Mouse (Mus musculus) megakaryocyte-erythroid progenitor cell, adult 5-6 weeks (primary cell): ENCODE results near the gene Zfp931. TPM values are rescaled to one million over a fixed set of nuclear protein-coding genes. Genes with fewer than 3 reads are reported as not detected.
"Not testable (repeated sequence)": the region's sequence is repeated elsewhere in the genome, so short reads cannot be mapped to it uniquely, and the experiment has no call there.

Experiments
- ATAC-seq: replicated peaks from 2 replicates; pipeline ENCODE4 v1.8.0; 2016; ENCODE audit warnings: mild to moderate bottlenecking, inconsistent platforms; ENCODE audit not compliant: severe bottlenecking, poor library complexity, low FRiP score, low TSS enrichment
- total RNA-seq, 2 experiments: library from RNA; stranded (forward) in 1 of 2; stranded (reverse) in 1 of 2; fragments of 200-1000, 215-1000 nt in 1 of 2; fragments of >200 nt in 1 of 2; fragmentation: Nextera tagmentation in 1 of 2; gene quantifications; 2 replicates each; pipeline ENCODE4 v1.2.3; 2014 to 2017

Gene Zfp931
- total RNA-seq (2014; fragmentation: Nextera tagmentation) (20.4 and 23.3 TPM in 2 replicates), total RNA-seq (2017) (5.2 and 20.5 TPM in 2 replicates)

DNA sequence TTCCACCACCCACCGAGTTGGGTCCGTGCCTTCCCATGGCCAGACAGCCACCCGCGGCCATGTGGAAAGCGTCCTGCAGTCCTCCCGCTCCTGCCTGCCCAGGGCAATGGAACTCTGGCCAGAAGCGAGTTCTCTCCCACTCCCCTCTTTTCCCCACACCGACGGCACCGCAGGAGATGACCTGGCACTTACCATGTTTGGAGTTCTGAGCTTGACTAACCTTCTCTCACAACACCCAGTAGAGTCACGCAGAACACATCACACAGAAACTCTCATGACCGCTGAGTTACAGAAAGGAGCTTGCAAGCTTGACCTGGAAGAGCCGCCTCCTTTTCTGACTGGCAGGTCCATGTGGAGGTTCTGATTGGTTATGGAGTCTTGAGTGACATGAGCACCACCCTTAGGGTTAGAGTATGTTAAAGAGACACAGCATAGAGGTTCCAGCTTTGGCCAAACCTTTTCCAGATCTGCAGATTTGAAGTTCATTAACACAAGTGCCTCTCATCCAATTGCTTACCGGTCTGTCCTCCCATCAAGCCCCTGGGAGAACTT is at the start of gene Zfp931:
Gene Zfp931 (minus strand): TSS at position 311 of the 552 bp plus-strand sequence.
- 0 out of 2 replicates have a peak, but pooled peaks have one; percentile 63 for ATAC-seq

DNA sequence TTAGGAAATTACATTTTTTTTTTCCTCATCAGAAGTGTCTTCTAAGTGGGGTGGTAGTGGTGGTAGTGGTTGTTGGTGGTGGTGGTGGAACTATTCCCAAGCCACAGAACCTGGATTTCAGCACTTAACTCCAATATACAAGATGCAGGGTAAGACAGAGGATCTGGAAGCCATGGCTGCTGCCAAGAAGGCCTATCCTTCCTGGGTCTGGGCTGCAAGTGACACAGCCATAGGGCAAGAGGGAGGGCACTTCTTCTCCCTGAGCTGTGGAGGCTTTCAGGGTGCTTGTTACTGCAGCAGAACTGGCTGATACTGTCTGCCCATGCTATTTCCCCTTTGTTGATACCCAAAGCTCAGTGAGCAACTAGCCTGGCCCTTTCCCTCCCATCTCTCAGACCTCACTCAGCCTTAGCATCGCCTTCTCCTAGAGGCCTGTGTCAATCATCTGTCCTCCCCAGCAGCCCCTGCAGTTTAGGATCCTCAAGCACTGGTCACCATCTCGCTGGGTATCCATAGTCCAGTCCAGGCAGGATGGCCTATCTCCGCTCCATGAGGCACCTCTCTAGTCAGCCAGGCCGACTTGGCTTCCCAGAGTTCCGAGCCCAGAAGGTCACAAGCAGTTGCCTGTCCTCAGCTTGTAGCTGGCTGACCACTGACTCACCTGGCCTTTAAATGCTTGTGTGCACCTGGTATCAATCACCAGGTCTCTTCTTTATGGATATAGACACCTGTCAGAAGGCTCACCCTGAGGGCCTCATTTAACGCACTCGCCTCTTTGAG is 48.0 kb upstream of the Zfp931 start:
- no peak for ATAC-seq

DNA sequence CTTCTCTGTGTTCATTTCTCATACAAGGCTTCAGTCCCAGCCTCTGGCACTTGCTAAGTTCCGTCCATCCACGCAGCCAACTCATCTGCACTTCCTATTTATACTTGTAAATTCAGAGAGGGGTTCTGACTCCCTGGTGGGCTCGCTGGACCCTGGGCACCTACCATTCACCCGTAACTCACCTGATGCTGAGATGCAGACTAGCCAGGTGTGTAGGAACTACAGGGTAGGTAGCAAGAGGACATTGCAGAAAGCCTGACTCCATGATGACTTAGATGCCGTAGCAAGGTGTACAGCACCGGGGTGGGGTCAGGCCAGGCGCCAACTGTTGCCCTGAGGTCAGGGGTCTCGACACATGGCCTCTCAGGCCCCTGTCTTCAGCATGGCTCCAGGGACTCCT is 47.2 kb upstream of the Zfp931 start:
- no peak for ATAC-seq

DNA sequence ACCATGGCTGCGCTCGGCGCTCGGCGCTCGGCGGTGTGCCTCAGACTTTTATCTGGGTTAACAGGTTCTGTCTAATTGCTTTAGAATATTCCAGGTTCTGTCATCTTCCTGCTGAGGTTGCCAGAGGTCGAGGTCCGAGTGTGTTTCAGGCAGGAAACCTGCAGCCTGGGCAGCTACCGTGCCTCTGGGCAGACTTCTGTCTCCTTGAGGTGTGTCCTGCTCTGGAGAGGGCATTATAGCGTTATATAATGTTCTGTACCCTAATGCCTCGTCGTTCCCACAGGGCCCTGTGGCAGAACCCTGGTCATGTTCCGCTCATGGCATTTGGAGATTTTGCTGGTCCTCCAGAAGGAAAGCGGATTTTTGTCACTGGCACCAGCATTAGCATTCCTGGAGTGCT is 45.2 kb upstream of the Zfp931 start:
- no peak for ATAC-seq

DNA sequence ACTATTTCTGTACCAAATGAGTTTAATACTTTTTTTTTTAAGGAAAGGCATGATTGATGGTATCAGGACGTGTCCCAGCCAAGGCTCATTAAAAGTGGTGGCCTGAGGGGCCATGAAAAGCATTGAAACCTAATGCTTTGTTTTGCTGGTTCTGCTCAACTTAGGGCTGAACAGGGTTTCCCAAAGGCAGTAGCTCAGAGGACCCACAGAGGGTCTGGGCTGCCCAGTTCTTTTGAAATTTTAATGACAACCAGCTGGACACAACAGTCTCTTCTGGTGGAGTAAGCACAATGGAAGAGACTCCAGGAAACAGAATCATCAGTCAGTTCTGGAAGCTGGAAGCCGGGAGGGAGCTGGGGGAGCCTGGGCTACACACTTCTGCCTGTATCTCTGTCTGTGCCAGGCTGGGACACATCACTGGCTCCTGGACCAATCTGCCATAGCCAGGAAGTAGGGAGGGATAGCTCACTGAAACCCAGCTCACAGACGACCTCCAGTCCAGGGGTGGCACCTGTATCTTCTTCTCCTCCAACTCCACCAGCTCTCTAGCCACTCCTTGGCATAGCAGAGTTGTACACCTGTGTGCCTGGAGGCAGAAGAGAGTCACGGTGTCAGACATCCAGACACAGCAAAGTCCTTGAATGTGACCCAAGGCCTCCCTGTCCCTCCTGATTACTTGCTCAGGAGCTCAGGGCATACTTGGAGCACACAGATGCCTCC is 43.8 kb upstream of the Zfp931 start:
- no peak for ATAC-seq

DNA sequence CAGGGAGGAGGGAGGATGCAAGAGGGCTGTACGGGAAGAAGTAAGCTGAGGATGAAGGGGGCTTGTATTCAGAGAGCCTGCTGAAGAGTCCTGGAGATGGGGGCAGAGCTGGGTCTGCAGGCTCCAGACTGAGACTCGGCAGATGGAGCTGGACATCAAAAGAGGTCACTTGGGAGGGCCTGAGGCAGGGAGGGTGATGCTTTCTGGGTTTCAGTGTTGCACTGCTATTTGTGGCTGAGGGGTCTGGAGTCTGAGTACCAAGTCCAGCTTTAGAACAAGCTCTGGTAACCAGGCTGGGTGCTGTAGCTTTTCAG is 43.1 kb upstream of the Zfp931 start:
- no peak for ATAC-seq

DNA sequence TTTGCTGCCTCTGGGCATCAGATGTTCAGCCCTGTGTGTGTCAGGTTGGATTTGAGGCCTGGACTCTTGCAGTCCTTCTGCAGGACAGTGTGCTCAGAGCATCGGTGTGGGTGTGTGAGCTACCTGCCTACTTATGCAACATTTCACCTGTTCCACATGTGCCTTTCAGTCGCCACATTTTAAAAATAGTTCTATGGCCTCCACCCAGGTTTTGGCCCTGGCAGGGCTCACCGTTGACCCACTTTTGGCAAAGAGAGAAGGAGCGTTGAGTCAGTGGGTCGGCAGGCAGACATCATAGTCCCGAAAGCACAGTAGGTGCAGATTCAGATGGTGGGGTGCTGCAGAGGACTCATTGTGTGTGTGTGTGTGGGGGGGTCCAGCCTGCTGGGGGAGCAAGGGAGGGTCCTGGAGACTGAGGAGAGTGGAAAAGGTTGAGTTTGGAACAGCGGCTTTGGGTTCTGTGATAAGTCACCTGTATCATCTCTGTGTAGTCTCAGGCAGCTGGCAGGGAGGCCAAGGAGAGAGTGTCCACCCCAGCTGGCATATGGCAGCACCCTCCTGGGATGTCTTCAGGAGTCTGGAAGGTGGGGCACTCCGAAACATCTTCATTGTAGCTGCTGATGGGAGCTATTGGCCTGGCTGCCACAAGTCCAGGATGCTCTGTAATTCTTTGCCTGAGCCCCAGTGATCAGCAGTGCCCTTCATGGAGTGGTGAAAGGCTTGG is 42.5 kb upstream of the Zfp931 start:
- no peak for ATAC-seq

DNA sequence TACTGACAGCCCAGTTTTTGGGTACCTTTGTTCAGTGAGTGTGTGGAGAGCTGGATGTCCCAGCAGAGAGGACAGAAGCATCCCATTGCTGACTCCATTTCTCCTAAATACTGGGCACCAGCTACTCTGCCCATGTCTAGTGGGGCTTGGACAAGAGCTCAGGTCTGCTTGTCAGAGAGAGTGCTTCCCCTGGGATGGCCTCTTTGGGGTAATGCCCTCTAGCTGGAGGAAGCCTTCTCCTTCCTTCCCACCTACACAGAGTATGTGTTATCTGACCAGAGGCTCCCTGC is 42.0 kb upstream of the Zfp931 start:
- no peak for ATAC-seq

DNA sequence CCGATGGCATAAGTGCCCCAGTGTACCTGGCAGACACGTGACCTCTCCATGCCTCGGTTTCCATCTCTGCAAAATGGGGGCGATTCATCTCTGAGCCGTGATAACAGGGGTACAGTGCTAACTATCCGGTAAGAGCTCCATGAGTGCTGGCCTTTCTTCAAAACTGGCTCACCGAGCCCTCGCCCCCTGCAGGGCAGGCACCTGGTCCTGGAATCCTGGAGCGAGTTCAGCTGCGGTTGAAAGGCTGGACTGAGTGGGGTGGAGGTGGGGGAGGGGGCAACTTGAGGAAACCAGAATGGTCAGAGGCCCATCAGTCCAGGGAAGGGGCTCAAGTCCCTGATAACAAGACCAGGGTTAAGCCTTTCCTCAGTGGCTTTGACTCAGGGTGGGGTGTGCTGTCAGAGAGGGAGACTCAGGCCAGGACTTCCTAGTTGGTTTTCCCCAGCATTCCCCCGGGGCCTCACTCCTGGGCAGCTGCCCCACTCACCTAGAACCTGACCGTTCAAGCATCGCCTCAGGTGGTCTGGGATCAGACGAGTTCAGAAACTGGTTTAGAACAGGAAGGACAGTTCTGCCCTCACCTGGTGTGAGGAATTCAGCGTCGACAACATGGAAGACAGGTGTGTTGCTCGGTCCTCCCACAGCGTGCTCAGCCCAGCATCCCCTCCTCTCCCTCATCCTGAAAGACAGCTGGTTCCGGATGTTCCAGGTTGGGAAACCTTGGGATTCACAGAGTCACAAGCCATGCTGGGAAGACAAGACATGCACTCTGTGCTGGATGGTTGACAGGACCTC is 41.5 kb upstream of the Zfp931 start:
- no peak for ATAC-seq

DNA sequence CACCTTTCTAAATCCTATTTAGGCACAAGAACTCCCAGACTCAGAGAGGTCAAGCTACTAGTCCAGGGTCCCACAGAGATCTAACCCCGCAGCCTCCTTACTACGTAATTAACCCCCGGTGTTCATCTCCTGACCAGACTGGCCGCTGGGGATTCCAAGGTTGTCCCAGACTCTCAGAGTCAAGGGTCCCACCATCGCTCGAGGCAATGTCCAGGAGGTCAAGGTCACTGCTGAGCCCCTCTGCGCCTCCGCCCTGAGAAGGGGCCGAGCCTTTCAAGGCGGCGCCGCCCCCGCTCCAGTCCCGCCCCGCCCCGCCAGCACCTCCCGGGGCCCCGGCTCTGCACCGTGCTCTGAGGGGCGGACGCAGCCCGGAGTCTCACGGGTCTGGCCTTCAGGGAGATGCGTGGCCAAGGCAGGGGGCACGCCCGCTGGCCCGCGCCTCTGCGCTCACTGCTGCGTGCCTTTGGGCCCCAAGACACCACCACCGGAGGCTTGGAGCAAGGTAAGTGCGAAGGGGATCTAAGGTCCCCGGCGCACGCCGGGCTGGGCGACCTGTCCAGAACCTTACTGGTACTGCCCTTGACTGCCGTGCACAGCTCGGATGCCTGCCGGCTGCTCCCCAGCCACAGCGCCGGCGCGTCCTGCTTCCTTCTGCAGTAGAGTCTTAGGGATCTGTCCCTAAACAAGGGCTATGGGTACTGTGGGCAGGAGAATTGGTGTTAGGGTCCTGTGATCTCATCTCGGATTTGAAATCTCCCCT is 40.7 kb upstream of the Zfp931 start, which contains the start of gene Phactr3:
Gene Phactr3 (plus strand): TSS at position 175 of the 760 bp plus-strand sequence.
- no peak for ATAC-seq

DNA sequence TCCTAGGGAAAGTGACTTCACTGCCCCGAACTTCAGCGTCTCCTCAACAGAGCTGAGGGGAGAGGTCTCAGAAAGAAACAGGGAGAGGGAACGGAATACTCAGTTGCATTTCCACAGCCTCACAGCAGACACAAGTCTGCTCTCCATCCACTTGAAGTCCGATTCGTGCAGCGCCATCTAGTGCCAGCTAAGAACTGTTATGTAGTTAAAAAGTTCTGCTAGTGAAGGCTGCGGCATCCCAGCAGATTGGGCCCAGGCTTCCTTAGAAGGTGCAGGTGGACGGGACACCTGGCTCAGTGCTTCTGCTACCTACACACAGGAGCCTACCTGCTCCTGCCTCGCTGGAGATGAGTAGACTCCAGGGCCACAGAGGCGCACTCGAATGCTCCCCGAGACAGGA is 39.7 kb upstream of the Zfp931 start:
- ATAC-seq, result peak; percentile 51

DNA sequence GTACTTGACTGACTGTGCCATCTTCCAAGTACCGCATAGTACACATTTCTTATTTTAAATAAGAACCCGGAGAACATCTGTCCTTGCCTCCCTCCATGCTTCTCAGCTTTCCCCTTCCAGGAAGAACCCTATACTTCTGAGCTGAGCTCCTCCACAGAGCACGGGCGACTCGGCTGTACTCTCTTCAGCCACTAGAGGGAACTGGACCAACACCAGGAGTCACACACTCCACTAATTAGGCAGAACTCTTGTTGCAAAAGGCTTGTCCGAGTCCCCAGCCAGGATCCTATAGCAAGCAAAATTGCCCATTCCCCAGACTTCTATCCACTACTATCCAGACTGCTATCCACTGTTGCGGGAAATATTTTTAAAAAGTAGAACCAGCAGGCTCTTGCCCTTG is 23.7 kb upstream of the Zfp931 start:
- peak; percentile 87 for ATAC-seq

DNA sequence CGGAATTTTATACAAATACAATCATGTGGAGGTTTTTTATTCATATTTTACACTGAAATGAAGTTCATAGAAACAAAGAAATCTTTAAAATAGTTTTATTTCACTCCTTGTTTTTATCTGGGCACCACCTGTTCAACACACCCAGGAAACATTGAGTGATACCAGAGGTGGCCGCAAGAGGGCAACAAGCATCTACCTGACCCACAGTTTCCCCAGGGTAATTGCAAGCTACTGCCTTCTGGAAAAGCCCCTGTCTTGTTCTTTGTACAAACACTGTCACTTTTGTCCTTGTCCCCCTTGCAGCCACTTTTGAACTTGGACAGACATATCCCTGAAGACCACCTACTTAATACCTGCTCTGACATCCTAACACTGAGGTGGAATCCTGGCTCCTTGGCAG is 19.7 kb upstream of the Zfp931 start:
- peak; percentile 94 for ATAC-seq

DNA sequence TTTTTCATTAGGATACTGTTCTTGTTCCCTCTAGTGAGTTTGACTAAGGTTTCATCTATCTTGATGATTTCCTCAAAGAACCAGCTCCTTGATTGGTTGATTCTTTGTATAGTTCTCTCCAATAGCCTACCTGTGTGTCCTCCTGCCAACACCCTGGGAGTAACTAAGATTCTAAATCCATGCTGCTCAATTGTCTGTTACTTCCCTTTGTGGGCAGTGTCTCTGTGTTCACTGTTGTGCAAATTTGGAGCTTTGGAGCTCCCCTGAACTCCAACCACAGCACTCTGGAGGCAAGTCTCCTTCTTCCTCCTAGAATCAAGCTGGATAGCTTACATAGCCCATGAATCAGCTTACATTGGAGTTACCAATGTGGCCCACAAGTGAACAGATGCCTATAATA is 11.3 kb upstream of the Zfp931 start:
- no peak for ATAC-seq

DNA sequence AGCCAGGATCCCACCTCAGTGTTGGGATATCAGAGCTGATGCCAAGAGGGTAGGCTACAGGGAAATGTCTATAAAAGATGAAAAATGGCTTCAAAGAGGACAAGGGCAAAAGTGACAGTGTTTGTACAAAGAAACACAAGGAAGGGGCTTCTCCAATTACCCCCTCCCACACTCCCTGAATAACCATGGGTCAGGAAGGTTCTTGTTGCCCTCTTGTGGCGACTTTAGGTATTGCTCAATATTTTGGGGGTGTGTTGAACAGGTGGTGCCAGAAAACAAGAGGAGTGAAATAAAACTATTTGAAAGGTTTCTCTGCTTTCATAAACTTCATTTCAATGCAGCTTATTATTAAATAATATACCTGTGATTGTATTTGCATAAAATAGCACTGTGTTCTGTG is 20.1 kb downstream of the Zfp931 start:
- ATAC-seq, result peak; percentile 90

DNA sequence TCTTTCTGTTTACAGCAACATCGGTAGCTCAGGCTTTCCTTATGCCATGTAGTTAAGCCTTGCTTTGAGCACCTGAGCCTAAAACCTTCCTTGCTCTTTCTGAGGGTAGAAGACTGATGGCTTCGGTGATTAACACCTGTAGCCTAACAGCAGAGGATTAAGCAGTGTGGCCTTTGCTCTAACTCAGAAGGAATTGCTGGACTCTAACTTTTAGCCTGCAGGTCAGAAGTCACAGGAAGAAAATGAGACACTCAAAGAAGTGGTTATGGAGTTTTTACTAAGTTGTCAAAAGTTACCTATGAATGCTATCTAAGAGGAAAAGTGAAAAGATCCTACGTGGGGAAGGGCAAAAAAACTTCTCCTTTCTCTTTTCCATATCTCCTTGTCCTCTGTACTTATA is 50.7 kb downstream of the Zfp931 start:
- not testable (repeated sequence) for ATAC-seq

DNA sequence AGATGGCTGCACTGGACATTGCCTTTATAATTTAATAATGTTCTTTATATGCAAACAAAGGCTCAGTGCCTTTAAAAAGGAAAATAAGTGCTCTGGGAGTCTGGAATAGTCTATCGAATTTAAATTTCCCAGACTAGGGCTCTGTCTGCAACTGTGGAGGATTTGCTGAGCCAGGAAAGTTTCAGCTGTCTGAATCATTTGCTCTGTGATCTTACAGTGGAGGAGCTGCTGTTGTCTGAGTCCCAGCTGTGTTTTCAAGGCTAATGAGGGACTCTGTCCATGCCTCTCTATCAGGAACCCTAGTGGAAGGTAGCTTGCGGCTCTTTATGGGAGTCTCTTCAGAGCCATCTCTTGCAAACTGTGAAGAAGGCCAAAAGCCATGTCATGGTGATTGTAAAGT is 54.4 kb downstream of the Zfp931 start:
- not testable (repeated sequence) for ATAC-seq

DNA sequence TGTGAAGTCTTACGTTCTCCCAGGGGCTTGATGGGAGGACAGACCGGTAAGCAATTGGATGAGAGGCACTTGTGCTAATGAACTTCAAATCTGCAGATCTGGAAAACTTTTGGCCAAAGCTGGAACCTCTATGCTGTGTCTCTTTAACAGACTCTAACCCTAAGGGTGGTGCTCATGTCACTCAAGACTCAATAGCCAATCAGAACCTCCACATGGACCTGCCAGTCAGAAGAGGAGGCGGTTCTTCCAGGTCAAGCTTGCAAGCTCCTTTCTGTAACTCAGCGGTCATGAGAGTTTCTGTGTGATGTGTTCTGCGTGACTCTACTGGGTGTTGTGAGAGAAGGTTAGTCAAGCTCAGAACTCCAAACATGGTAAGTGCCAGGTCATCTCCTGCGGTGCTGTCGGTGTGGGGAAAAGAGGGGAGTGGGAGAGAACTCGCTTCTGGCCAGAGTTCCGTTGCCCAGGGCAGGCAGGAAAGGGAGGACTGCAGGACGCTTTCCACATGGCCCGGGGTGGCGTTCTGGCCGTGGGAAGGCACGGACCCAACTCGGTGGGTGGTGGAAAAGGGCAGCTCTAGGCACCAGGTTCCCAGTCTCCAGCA is 55.2 kb downstream of the Zfp931 start, which contains the start of gene Zfp971:
Gene Zfp971 (plus strand): TSS at position 274 of the 601 bp plus-strand sequence.
- not testable (repeated sequence) for ATAC-seq
